Mouse (Mus musculus) megakaryocyte, embryonic 14.5 days (primary cell): ENCODE results near the gene Mast4.

ENCODE experiments used
- FLI1 ChIP-seq: IDR thresholded peaks from 2 replicates; pipeline ENCODE4 v1.6.1; 2012; ENCODE audit warnings: low read length, inconsistent platforms, mixed read lengths
- GATA1 ChIP-seq: IDR thresholded peaks from 3 replicates; pipeline ENCODE4 v1.6.1; 2012; ENCODE audit warnings: mixed read lengths, low read length, inconsistent platforms, borderline replicate concordance

DNA sequence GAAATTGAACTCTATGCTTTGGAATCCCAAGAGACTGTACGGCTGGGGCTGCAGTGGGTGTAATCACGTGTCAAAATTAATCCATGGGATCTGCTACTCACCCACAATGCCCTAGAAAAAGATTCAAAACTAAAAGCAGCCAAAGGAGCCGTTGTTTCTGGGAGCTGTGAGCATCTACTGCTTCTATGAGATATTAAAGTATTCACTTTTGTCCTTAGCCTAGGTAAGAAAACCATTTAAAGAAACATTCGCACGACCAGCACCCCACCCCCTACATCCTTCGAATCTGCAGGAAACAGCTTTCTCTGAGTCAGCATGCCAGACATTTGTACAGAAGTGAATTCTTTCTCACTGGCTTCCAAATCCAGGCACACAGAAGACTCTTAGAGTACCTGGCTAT, 122.3 kb downstream of the Mast4 start:
- TF ChIP-seq GATA1, result no peak
- no peak for TF ChIP-seq FLI1
